Mouse (Mus musculus) lung, postnatal 0 days (tissue): ENCODE data around the gene Trim7.

ENCODE experiments used
- CTCF ChIP-seq: IDR thresholded peaks from 2 replicates; pipeline ENCODE4 v1.5.1; 2016; ENCODE audit warnings: antibody characterized with exemption, mild to moderate bottlenecking
- EP300 ChIP-seq: IDR thresholded peaks from 2 replicates; pipeline ENCODE4 v1.6.1; 2016; ENCODE audit warnings: antibody characterized with exemption, mild to moderate bottlenecking, control low read depth

DNA sequence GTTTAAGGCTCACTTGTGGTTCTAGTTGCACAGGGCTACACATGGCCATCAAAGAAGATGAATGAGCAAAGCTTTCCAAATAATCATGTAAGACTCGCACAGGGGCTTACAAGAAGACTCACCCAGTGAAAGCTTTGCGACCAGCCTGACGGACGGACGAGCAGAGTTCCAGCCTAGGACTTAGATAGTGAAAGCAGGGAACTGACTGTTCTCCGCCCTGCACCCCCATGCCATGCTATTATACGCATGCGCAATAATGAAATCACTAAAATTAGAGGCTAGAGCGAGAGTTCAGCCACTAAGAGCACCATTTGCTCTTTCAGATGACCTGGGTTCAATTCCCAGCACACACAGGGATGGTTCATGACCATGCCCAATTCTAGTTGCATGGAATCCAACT, 48.6 kb upstream of the Trim7 start:
- TF ChIP-seq CTCF (no peak), EP300 (no peak)
